Mouse (Mus musculus): ENCODE measurements around the gene Hira. TPM values are rescaled to one million over a fixed set of nuclear protein-coding genes. Genes with fewer than 3 reads are reported as not detected.
"Not testable (repeated sequence)": the region's sequence is repeated elsewhere in the genome, so short reads cannot be mapped to it uniquely, and the experiment has no call there.

The Hira gene
- polyA plus RNA-seq, 1 experiment from 2014 or later, result 4.9 TPM

DNA sequence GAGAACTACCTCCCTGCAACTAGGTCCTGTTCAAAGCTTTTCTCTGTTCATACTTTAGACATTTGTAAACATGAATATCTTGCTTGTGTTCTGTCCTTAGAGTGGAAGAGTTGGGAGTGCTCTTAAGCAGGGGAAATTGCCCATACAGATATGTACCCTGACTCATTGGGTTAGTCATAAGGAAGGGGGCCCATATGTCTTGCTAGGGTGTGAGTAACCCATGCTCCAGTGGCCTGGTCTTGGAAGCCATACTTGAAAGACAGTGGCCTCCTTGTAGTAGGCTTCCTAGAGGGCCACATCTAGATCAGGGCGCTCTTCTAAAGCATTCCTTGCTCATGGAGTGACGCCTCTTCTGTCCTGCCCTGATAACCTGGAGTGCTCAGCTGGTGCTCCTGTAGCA, 73.5 kb downstream of the Hira start:
- ATAC-seq (ENCODE audit: insufficient read depth, low FRiP score), result no peak
- H3K27ac ChIP-seq (ENCODE audit: low read length), result no peak overlapping the region
- no peak overlapping the region for H3K4me2 ChIP-seq (ENCODE audit: low read depth, low read length)
- peaks cover 56% of the 10 kb centered on the region for H3K36me3 ChIP-seq (ENCODE audit: control insufficient read depth, insufficient read depth, low read length)
- H3K27me3 ChIP-seq (ENCODE audit: control insufficient read depth, insufficient read depth, low read length), result no peaks in the 10 kb centered on the region
- H3K9ac ChIP-seq (ENCODE audit: low read length), result no peak overlapping the region
- 91% methylated on average over 2 of the region's 2 CpGs for WGBS
- no peaks in the 10 kb centered on the region for H3K9me3 ChIP-seq (replicated peaks; ENCODE audit: control insufficient read depth, low read length)
- no peaks in the 10 kb centered on the region for H3K4me1 ChIP-seq (ENCODE audit: control insufficient read depth, insufficient read depth, low read length)
- no peak overlapping the region for H3K4me3 ChIP-seq (replicated peaks; ENCODE audit: low read length)

DNA sequence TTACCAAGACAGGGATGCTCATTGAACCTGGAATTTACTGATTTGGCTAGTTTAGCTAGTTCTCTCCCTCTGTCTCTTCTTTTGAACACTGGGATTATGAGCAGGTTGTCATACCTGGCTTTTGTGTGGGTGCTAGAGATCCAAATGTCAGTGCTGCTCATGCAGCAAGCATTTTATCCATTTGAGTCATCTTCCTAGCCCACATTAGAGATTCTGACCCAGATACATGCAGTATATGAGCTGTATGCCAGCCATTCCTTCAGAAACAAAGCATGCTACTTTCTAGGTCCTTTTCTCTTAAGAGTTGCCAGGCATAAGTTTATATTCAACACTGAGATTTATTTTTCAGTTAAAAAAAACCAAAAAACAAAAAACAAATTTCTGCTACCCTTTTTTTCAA, 76.0 kb downstream of the Hira start:
- peaks cover 60% of the 10 kb centered on the region for H3K36me3 ChIP-seq (ENCODE audit: control insufficient read depth, insufficient read depth, low read length)
- ATAC-seq (ENCODE audit: insufficient read depth, low FRiP score), result no peak
- no peaks in the 10 kb centered on the region for H3K4me1 ChIP-seq (ENCODE audit: control insufficient read depth, insufficient read depth, low read length)
- no peak overlapping the region for H3K27ac ChIP-seq (ENCODE audit: low read length)
- H3K4me2 ChIP-seq (ENCODE audit: low read depth, low read length), result no peak overlapping the region
- no peak overlapping the region for H3K9ac ChIP-seq (ENCODE audit: low read length)
- no peaks in the 10 kb centered on the region for H3K9me3 ChIP-seq (replicated peaks; ENCODE audit: control insufficient read depth, low read length)
- H3K27me3 ChIP-seq (ENCODE audit: control insufficient read depth, insufficient read depth, low read length), result no peaks in the 10 kb centered on the region
- H3K4me3 ChIP-seq (replicated peaks; ENCODE audit: low read length), result no peak overlapping the region

DNA sequence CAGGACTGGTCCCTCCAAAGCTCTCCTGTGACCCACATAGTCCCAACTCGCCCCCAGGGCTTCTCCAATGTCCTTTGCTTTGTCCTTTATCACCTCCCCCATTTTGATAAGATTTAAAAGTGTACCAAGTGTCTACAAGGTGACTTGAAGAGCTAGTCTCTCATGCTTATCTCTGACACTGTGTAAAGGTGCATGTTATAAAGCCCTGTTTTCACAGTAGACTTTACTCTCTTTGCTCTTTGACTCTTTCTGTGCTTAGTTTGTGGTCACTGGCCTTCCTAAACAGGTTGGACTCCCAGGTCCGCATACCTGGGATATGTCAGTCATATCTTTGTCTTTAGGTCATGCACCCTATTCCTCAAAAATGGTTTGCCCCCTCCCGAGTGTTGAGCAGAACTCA, 78.2 kb downstream of the Hira start:
- 76% methylated on average over 3 of the region's 3 CpGs for WGBS
- no peaks in the 10 kb centered on the region for H3K9me3 ChIP-seq (replicated peaks; ENCODE audit: control insufficient read depth, low read length)
- H3K9ac ChIP-seq (ENCODE audit: low read length), result no peak overlapping the region
- ATAC-seq (ENCODE audit: insufficient read depth, low FRiP score), result no peak
- no peaks in the 10 kb centered on the region for H3K27me3 ChIP-seq (ENCODE audit: control insufficient read depth, insufficient read depth, low read length)
- H3K4me3 ChIP-seq (replicated peaks; ENCODE audit: low read length), result no peak overlapping the region
- H3K4me2 ChIP-seq (ENCODE audit: low read depth, low read length), result no peak overlapping the region
- H3K4me1 ChIP-seq (ENCODE audit: control insufficient read depth, insufficient read depth, low read length), result no peaks in the 10 kb centered on the region
- peaks cover 50% of the 10 kb centered on the region for H3K36me3 ChIP-seq (ENCODE audit: control insufficient read depth, insufficient read depth, low read length)
- no peak overlapping the region for H3K27ac ChIP-seq (ENCODE audit: low read length)

- Histone ChIP-seq H3K27me3 (ENCODE audit: control insufficient read depth, insufficient read depth, low read length) (no peaks in the 10 kb centered on the region), H3K4me2 (ENCODE audit: low read depth, low read length) (no peak overlapping the region), H3K36me3 (ENCODE audit: control insufficient read depth, insufficient read depth, low read length) (peaks cover 38% of the 10 kb centered on the region), H3K27ac (ENCODE audit: low read length) (no peak overlapping the region), H3K4me3 (replicated peaks; ENCODE audit: low read length) (no peak overlapping the region), H3K9me3 (replicated peaks; ENCODE audit: control insufficient read depth, low read length) (peaks cover 12% of the 10 kb centered on the region), H3K4me1 (ENCODE audit: control insufficient read depth, insufficient read depth, low read length) (no peaks in the 10 kb centered on the region), H3K9ac (ENCODE audit: low read length) (no peak overlapping the region)
- no peak for ATAC-seq (ENCODE audit: insufficient read depth, low FRiP score)
Measured at GRCm38 (mm10) chr16:18963486-18963885, 86.6 kb downstream of the Hira start.

DNA sequence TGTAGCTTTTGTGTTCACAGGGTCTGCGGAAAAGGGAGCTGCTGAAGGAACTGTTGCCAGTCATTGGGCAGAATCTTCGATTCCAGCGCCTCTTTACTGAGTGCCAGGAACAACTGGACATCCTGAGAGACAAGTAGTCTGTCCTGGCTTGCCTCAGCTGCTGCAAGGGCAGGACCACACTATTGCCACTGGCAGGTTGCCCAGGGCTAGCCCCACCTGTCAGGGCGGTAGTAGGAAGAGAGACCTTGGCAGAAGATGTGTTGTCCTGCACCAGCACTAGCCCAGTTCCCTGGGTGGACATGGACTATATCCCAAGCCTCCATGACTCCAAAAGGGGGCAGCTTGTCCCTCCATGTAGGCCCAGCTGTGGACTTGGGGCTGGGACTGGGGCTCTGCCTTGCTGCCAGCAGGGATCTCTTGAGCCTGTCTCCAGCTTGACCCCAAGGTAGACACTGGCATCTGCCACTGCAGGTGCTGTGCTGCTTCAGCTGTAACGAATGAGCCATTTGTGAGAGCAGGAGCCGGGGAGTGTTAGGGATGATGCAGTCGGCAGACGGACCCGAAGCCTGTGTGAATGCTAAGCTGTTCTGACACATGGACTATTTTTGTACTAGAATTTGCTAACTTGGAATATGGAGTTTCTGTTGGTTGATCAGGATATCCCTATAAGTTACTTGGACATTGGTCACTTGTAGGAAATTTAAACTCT, 92.7 kb downstream of the Hira start:
- H3K36me3 ChIP-seq (ENCODE audit: control insufficient read depth, insufficient read depth, low read length), result peaks cover 21% of the 10 kb centered on the region
- no peaks in the 10 kb centered on the region for H3K4me1 ChIP-seq (ENCODE audit: control insufficient read depth, insufficient read depth, low read length)
- H3K27ac ChIP-seq (ENCODE audit: low read length), result no peak overlapping the region
- no peak for ATAC-seq (ENCODE audit: insufficient read depth, low FRiP score)
- no peak overlapping the region for H3K9ac ChIP-seq (ENCODE audit: low read length)
- no peak overlapping the region for H3K4me3 ChIP-seq (replicated peaks; ENCODE audit: low read length)
- WGBS, result 86% methylated on average over 9 of the region's 9 CpGs
- no peak overlapping the region for H3K4me2 ChIP-seq (ENCODE audit: low read depth, low read length)
- H3K27me3 ChIP-seq (ENCODE audit: control insufficient read depth, insufficient read depth, low read length), result no peaks in the 10 kb centered on the region
- H3K9me3 ChIP-seq (replicated peaks; ENCODE audit: control insufficient read depth, low read length), result no peaks in the 10 kb centered on the region

- H3K4me1 ChIP-seq (ENCODE audit: control insufficient read depth, insufficient read depth, low read length), result no peaks in the 10 kb centered on the region
- 45% methylated on average over 3 of the region's 3 CpGs for WGBS
- H3K36me3 ChIP-seq (ENCODE audit: control insufficient read depth, insufficient read depth, low read length), result peaks cover 16% of the 10 kb centered on the region
- no peak for ATAC-seq (ENCODE audit: insufficient read depth, low FRiP score)
- no peak overlapping the region for H3K4me3 ChIP-seq (replicated peaks; ENCODE audit: low read length)
- no peak overlapping the region for H3K27ac ChIP-seq (ENCODE audit: low read length)
- H3K9ac ChIP-seq (ENCODE audit: low read length), result no peak overlapping the region
- H3K27me3 ChIP-seq (ENCODE audit: control insufficient read depth, insufficient read depth, low read length), result no peaks in the 10 kb centered on the region
- H3K4me2 ChIP-seq (ENCODE audit: low read depth, low read length), result no peak overlapping the region
- no peaks in the 10 kb centered on the region for H3K9me3 ChIP-seq (replicated peaks; ENCODE audit: control insufficient read depth, low read length)
Measured at GRCm38 (mm10) chr16:18970837-18971236, 94.0 kb downstream of the Hira start.

DNA sequence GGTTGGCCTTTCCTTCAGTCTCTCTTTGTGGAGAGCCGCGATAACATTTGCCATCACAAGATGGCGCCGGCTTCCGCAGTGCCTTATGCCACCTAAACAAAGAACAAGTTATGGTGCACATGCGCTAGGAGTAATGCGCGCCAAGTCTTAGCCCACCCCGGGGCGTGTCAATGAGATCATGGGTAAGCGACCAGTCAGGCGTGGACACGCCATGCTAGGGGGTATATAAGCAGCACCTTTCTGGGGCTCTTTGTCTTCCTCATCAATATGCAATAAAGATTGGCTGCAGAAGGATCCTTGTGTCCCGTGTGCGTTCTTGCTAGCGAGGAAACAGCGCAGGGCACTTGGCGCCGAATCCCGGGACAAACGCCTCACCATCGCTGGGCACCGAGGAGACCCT, 98.8 kb downstream of the Hira start:
- ATAC-seq (ENCODE audit: insufficient read depth, low FRiP score); H3K9me3 ChIP-seq (replicated peaks; ENCODE audit: control insufficient read depth, low read length); H3K4me2 ChIP-seq (ENCODE audit: low read depth, low read length); H3K36me3 ChIP-seq (ENCODE audit: control insufficient read depth, insufficient read depth, low read length); H3K4me1 ChIP-seq (ENCODE audit: control insufficient read depth, insufficient read depth, low read length); H3K4me3 ChIP-seq (replicated peaks; ENCODE audit: low read length); H3K27me3 ChIP-seq (ENCODE audit: control insufficient read depth, insufficient read depth, low read length); H3K27ac ChIP-seq (ENCODE audit: low read length); H3K9ac ChIP-seq (ENCODE audit: low read length): not testable (repeated sequence)
- WGBS, result 83% methylated on average over 23 of the region's 23 CpGs

GRCm38 (mm10) chr16:18976315-18976714, 99.5 kb downstream of the Hira start:
- no peak overlapping the region for H3K4me2 ChIP-seq (ENCODE audit: low read depth, low read length)
- no peaks in the 10 kb centered on the region for H3K4me1 ChIP-seq (ENCODE audit: control insufficient read depth, insufficient read depth, low read length)
- H3K27me3 ChIP-seq (ENCODE audit: control insufficient read depth, insufficient read depth, low read length), result no peaks in the 10 kb centered on the region
- H3K4me3 ChIP-seq (replicated peaks; ENCODE audit: low read length), result no peak overlapping the region
- H3K9me3 ChIP-seq (replicated peaks; ENCODE audit: control insufficient read depth, low read length), result peaks cover 5% of the 10 kb centered on the region; the same call in 1 of the 2 replicates
- no peak overlapping the region for H3K9ac ChIP-seq (ENCODE audit: low read length)
- H3K27ac ChIP-seq (ENCODE audit: low read length), result no peak overlapping the region
- ATAC-seq (ENCODE audit: insufficient read depth, low FRiP score), result no peak
- WGBS, result 71% methylated on average over 23 of the region's 23 CpGs
- H3K36me3 ChIP-seq (ENCODE audit: control insufficient read depth, insufficient read depth, low read length), result no peaks in the 10 kb centered on the region

GRCm38 (mm10) chr16:18986381-18986780, 109.5 kb downstream of the Hira start:
- Histone ChIP-seq H3K4me2 (ENCODE audit: low read depth, low read length) (no peak overlapping the region), H3K9ac (ENCODE audit: low read length) (no peak overlapping the region), H3K27me3 (ENCODE audit: control insufficient read depth, insufficient read depth, low read length) (no peaks in the 10 kb centered on the region), H3K36me3 (ENCODE audit: control insufficient read depth, insufficient read depth, low read length) (no peaks in the 10 kb centered on the region), H3K4me1 (ENCODE audit: control insufficient read depth, insufficient read depth, low read length) (no peaks in the 10 kb centered on the region), H3K4me3 (replicated peaks; ENCODE audit: low read length) (no peak overlapping the region), H3K27ac (ENCODE audit: low read length) (no peak overlapping the region), H3K9me3 (replicated peaks; ENCODE audit: control insufficient read depth, low read length) (no peaks in the 10 kb centered on the region)
- 89% methylated on average over 3 of the region's 3 CpGs for WGBS
- ATAC-seq (ENCODE audit: insufficient read depth, low FRiP score), result no peak
